Mouse (Mus musculus) thymus, adult 2 months (tissue): ENCODE data around the gene Gfra4.

Experiments
- CTCF ChIP-seq: fragments of 200-500 bp; IDR thresholded peaks from 2 replicates; pipeline ENCODE4 v1.5.1; 2012; ENCODE audit warnings: mild to moderate bottlenecking, control low read depth, low read length, moderate library complexity, borderline replicate concordance; ENCODE audit not compliant: control insufficient read depth, poor library complexity, insufficient read depth; ENCODE audit errors: extremely low read depth
- POLR2A ChIP-seq: fragments of 200-500 bp; IDR thresholded peaks from 2 replicates; pipeline ENCODE4 v1.6.1; 2012; ENCODE audit warnings: mild to moderate bottlenecking, low read length, control low read depth, moderate library complexity; ENCODE audit not compliant: control insufficient read depth, poor library complexity, insufficient read depth; ENCODE audit errors: extremely low read depth

DNA sequence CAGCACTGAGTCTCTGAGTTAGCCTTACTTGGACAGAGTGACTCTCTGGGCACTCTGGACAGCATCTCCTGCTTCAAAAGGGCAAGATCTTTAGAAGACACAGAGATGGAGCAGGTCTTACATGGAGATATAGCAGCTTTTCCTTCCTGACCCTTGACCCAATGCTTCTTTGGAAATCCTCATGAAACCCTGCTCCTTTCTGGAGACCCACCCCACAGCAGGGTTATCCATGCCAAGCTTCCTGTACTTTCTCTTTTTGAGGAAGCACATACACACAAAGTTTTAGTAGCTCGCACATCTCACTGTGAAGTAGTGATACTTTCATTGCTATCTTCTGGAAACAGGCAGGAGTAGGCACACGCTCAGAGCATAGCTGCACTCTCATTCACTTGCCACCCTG lies 17.7 kb downstream of the Gfra4 start:
- TF ChIP-seq CTCF (no peak), POLR2A (no peak)
